Mouse (Mus musculus) forebrain, embryonic 16.5 days (tissue): ENCODE data around the gene Elmo1. TPM values are rescaled to one million over a fixed set of nuclear protein-coding genes. Genes with fewer than 3 reads are reported as not detected.

Source experiments
- ATAC-seq: fragments of 200-750 bp; cut with Nextera tagmentation; 2 replicates; pipeline ENCODE4 v1.8.0; 2017; ENCODE audit warnings: mild to moderate bottlenecking, moderate library complexity
- H3K27ac ChIP-seq: fragments of 300-500 bp; sonication (generic); 2 replicates; pipeline ENCODE4 v1.5.1; 2014; ENCODE audit warnings: low read length, control low read depth
- H3K27me3 ChIP-seq: fragments of 300-500 bp; sonication (generic); replicated peaks from 2 replicates; pipeline ENCODE4 v1.6.1; 2014; ENCODE audit warnings: low read length; ENCODE audit not compliant: control insufficient read depth, insufficient read depth
- H3K36me3 ChIP-seq: fragments of 300-500 bp; sonication (generic); 2 replicates; pipeline ENCODE4 v1.6.1; 2014; ENCODE audit not compliant: control insufficient read depth, insufficient read depth
- H3K4me1 ChIP-seq: fragments of 300-500 bp; sonication (generic); replicated peaks from 2 replicates; pipeline ENCODE4 v1.6.1; 2014; ENCODE audit warnings: low read length; ENCODE audit not compliant: control insufficient read depth, insufficient read depth
- H3K4me2 ChIP-seq: fragments of 300-500 bp; sonication (generic); 2 replicates; pipeline ENCODE4 v1.6.1; 2014; ENCODE audit warnings: mild to moderate bottlenecking, low read length, control low read depth
- H3K4me3 ChIP-seq: fragments of 300-500 bp; sonication (generic); replicated peaks from 2 replicates; pipeline ENCODE4 v1.5.1; 2014; ENCODE audit warnings: mild to moderate bottlenecking, low read length, control low read depth
- H3K9ac ChIP-seq: fragments of 300-500 bp; sonication (generic); replicated peaks from 2 replicates; pipeline ENCODE4 v1.6.1; 2014; ENCODE audit warnings: low read depth, low read length, control low read depth
- H3K9me3 ChIP-seq: fragments of 300-500 bp; sonication (generic); 2 replicates; pipeline ENCODE4 v1.6.1; 2016; ENCODE audit warnings: low read length; ENCODE audit not compliant: control insufficient read depth
- WGBS: fragments of 180-500 bp; shearing (Covaris S2); extraction: QIAGEN DNeasy Blood & Tissue Kit; methylation state at CpG from one replicate; pipeline ENCODE4 v1.1.7; 2014; 5-methylcytosine and 5-hydroxymethylcytosine counted together
- polyA plus RNA-seq: library from polyadenylated mRNA; unstranded; fragments of >200 nt; fragmentation: Nextera tagmentation; extraction: Ambion mirVana; gene quantifications from 2 replicates; pipeline ENCODE4 v1.2.1, GENCODE M21; 2015

The Elmo1 gene
- polyA plus RNA-seq, 1 experiment from 2014 or later, result 42.4 TPM

- Histone ChIP-seq H3K36me3 (no peaks in the 10 kb centered on the region), H3K9ac (no peak overlapping the region), H3K4me1 (peaks cover 9% of the 10 kb centered on the region), H3K4me2 (no peak overlapping the region), H3K27me3 (peaks cover 30% of the 10 kb centered on the region), H3K27ac (no peak overlapping the region), H3K9me3 (no peaks in the 10 kb centered on the region), H3K4me3 (no peak overlapping the region)
- WGBS, result 95% methylated on average over 3 of the region's 3 CpGs
- ATAC-seq, result no peak
Observed at GRCm38 (mm10) chr13:20092301-20092700, 1.9 kb downstream of the Elmo1 start.

GRCm38 (mm10) chr13:20093307-20094045 is 3.1 kb downstream of the Elmo1 start:
- H3K27ac ChIP-seq, result no peak overlapping the region
- no peak overlapping the region for H3K4me3 ChIP-seq
- H3K4me2 ChIP-seq, result no peak overlapping the region
- no peaks in the 10 kb centered on the region for H3K36me3 ChIP-seq
- peaks cover 9% of the 10 kb centered on the region for H3K4me1 ChIP-seq
- no peak for ATAC-seq
- WGBS, result 77% methylated on average over 19 of the region's 19 CpGs
- no peak overlapping the region for H3K9ac ChIP-seq
- no peaks in the 10 kb centered on the region for H3K9me3 ChIP-seq
- H3K27me3 ChIP-seq, result peaks cover 28% of the 10 kb centered on the region

- no peak overlapping the region for H3K4me2 ChIP-seq
- no peak overlapping the region for H3K4me3 ChIP-seq
- no peak for ATAC-seq
- 89% methylated on average over 4 of the region's 4 CpGs for WGBS
- H3K4me1 ChIP-seq, result peaks cover 10% of the 10 kb centered on the region
- no peak overlapping the region for H3K9ac ChIP-seq
- H3K36me3 ChIP-seq, result no peaks in the 10 kb centered on the region
- H3K27ac ChIP-seq, result no peak overlapping the region
- H3K9me3 ChIP-seq, result no peaks in the 10 kb centered on the region
- H3K27me3 ChIP-seq, result peaks cover 24% of the 10 kb centered on the region
Observed at GRCm38 (mm10) chr13:20094916-20095700, 4.7 kb downstream of the Elmo1 start.

- 66% methylated on average over 5 of the region's 5 CpGs for WGBS
- no peak overlapping the region for H3K4me2 ChIP-seq
- no peak overlapping the region for H3K9ac ChIP-seq
- no peak for ATAC-seq
- no peak overlapping the region for H3K4me3 ChIP-seq
- H3K4me1 ChIP-seq, result peaks cover 6% of the 10 kb centered on the region; the same call in 1 of the 2 replicates
- H3K36me3 ChIP-seq, result no peaks in the 10 kb centered on the region
- H3K27me3 ChIP-seq, result peaks cover 24% of the 10 kb centered on the region
- H3K9me3 ChIP-seq, result no peaks in the 10 kb centered on the region
- H3K27ac ChIP-seq, result no peak overlapping the region
Observed at GRCm38 (mm10) chr13:20097006-20097617, 6.7 kb downstream of the Elmo1 start.

- WGBS, result 66% methylated on average over 5 of the region's 5 CpGs
- no peak for ATAC-seq
Observed at GRCm38 (mm10) chr13:20097934-20098593, 7.7 kb downstream of the Elmo1 start.

GRCm38 (mm10) chr13:20098594-20098965 is 8.2 kb downstream of the Elmo1 start:
- Histone ChIP-seq H3K4me1 (peaks cover 6% of the 10 kb centered on the region; the same call in 1 of the 2 replicates), H3K9me3 (no peaks in the 10 kb centered on the region), H3K9ac (no peak overlapping the region), H3K4me2 (no peak overlapping the region), H3K4me3 (no peak overlapping the region), H3K27ac (no peak overlapping the region), H3K27me3 (peaks cover 15% of the 10 kb centered on the region), H3K36me3 (no peaks in the 10 kb centered on the region)
- WGBS, result 45% methylated on average over 3 of the region's 3 CpGs
- ATAC-seq, result peak; percentile 58

More at GRCm38 (mm10) chr13:20097934-20098593, 7.7 kb downstream of the Elmo1 start:
- H3K36me3 ChIP-seq, result no peaks in the 10 kb centered on the region
- H3K27ac ChIP-seq, result no peak overlapping the region
- H3K4me1 ChIP-seq, result peaks cover 6% of the 10 kb centered on the region; the same call in 1 of the 2 replicates
- H3K4me3 ChIP-seq, result no peak overlapping the region
- H3K4me2 ChIP-seq, result no peak overlapping the region
- H3K27me3 ChIP-seq, result peaks cover 19% of the 10 kb centered on the region
- H3K9ac ChIP-seq, result no peak overlapping the region
- no peaks in the 10 kb centered on the region for H3K9me3 ChIP-seq

- Histone ChIP-seq H3K9me3 (no peaks in the 10 kb centered on the region), H3K27me3 (peaks cover 14% of the 10 kb centered on the region; the same call in 1 of the 2 replicates), H3K36me3 (no peaks in the 10 kb centered on the region), H3K4me2 (no peak overlapping the region), H3K27ac (no peak overlapping the region), H3K4me3 (no peak overlapping the region), H3K9ac (no peak overlapping the region), H3K4me1 (peaks cover 6% of the 10 kb centered on the region; the same call in 1 of the 2 replicates)
- WGBS, result 10% methylated on average over 4 of the region's 4 CpGs
- ATAC-seq, result no peak
Observed at GRCm38 (mm10) chr13:20099546-20099945, 9.2 kb downstream of the Elmo1 start.

- H3K4me1 ChIP-seq, result peaks cover 6% of the 10 kb centered on the region; the same call in 1 of the 2 replicates
- no peaks in the 10 kb centered on the region for H3K36me3 ChIP-seq
- ATAC-seq, result no peak
- H3K4me3 ChIP-seq, result no peak overlapping the region
- no peak overlapping the region for H3K9ac ChIP-seq
- H3K27ac ChIP-seq, result no peak overlapping the region
- no peaks in the 10 kb centered on the region for H3K9me3 ChIP-seq
- H3K4me2 ChIP-seq, result no peak overlapping the region
- H3K27me3 ChIP-seq, result peaks cover 14% of the 10 kb centered on the region; the same call in 1 of the 2 replicates
- 85% methylated on average over 3 of the region's 3 CpGs for WGBS
Observed at GRCm38 (mm10) chr13:20100357-20100756, 10.0 kb downstream of the Elmo1 start.

GRCm38 (mm10) chr13:20101691-20102090 is 11.3 kb downstream of the Elmo1 start:
- WGBS, result 95% methylated on average over 5 of the region's 5 CpGs
- Histone ChIP-seq H3K4me1 (peaks cover 6% of the 10 kb centered on the region; the same call in 1 of the 2 replicates), H3K27me3 (peaks cover 11% of the 10 kb centered on the region), H3K4me3 (no peak overlapping the region), H3K27ac (no peak overlapping the region), H3K36me3 (no peaks in the 10 kb centered on the region), H3K9ac (no peak overlapping the region), H3K9me3 (no peaks in the 10 kb centered on the region), H3K4me2 (no peak overlapping the region)
- ATAC-seq, result no peak
